Mouse (Mus musculus) olfactory bulb, adult 2 months (tissue): Measurements from ENCODE around the gene Gm10392.

Experiments used
- CTCF ChIP-seq: fragments of 200-500 bp; IDR thresholded peaks from 2 replicates; pipeline ENCODE4 v1.5.1; 2012; ENCODE audit warnings: low read depth, mild to moderate bottlenecking, low read length, moderate library complexity; ENCODE audit not compliant: insufficient read depth
- POLR2A ChIP-seq: fragments of 200-500 bp; IDR thresholded peaks from 2 replicates; pipeline ENCODE4 v1.6.1; 2012; ENCODE audit warnings: mild to moderate bottlenecking, low read depth, low read length, moderate library complexity; ENCODE audit not compliant: insufficient read depth

DNA sequence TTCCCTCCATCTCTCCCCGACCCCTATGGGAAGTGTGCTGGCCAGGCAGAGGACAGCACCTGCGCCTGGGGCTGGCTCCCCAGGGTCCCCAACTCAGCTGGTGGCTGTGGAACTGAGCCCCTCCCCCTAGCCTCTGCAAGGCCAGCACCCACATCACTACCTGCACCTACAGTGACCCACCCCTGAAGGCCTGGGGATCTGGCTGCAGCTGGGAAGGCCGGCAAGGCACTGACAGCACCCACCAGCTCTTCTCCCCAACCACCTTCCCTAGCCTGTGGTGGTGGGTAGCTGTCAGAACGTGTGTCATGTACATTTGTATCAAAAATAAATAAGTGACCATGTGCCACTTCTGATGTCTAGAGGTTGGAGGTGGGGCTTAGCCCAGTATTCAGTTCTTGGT, 11.6 kb downstream of the Gm10392 start:
- TF ChIP-seq CTCF (0 out of 2 replicates have a peak, but pooled peaks have one; percentile 6), POLR2A (no peak)
